Mouse (Mus musculus) adrenal gland, adult 8-10 months (tissue): ENCODE results near the gene Dlg2. TPM values are rescaled to one million over a fixed set of nuclear protein-coding genes. Genes with fewer than 3 reads are reported as not detected.
"Not testable (repeated sequence)": the region's sequence is repeated elsewhere in the genome, so short reads cannot be mapped to it uniquely, and the experiment has no call there.

Experiments used
- DNase-seq: peaks from one replicate; pipeline ENCODE4 v3.0.0; 2022
- total RNA-seq, 4 experiments: library from RNA; stranded (reverse); gene quantifications; 2 replicates each; pipeline ENCODE4 v1.2.4; 2022

Dlg2 gene
- total RNA-seq, 4 experiments from 2014 or later = 134 to 175 (median 151) TPM

- no peak for DNase-seq
These were observed 367.1 kb downstream of the Dlg2 start for GRCm38 (mm10) chr7:90843345-90844293.

GRCm38 (mm10) chr7:90876796-90877195 lies 400.3 kb downstream of the Dlg2 start:
- DNase-seq = not testable (repeated sequence)

- no peak for DNase-seq
These were observed 406.3 kb downstream of the Dlg2 start for GRCm38 (mm10) chr7:90882740-90883139.

- DNase-seq = no peak
These were observed 410.0 kb downstream of the Dlg2 start for GRCm38 (mm10) chr7:90886396-90887006.

- DNase-seq = no peak
These were observed 410.7 kb downstream of the Dlg2 start for GRCm38 (mm10) chr7:90887007-90887720.

- DNase-seq = no peak
These were observed 451.0 kb downstream of the Dlg2 start for GRCm38 (mm10) chr7:90927441-90927840.

GRCm38 (mm10) chr7:90940726-90941125 lies 464.3 kb downstream of the Dlg2 start:
- DNase-seq = no peak

GRCm38 (mm10) chr7:90947073-90947472 lies 470.6 kb downstream of the Dlg2 start:
- no peak for DNase-seq

- no peak for DNase-seq
These were observed 472.7 kb downstream of the Dlg2 start for GRCm38 (mm10) chr7:90949212-90949611.

GRCm38 (mm10) chr7:90977241-90977640 lies 500.8 kb downstream of the Dlg2 start:
- no peak for DNase-seq

- no peak for DNase-seq
These were observed 505.6 kb downstream of the Dlg2 start for GRCm38 (mm10) chr7:90982069-90982468.

GRCm38 (mm10) chr7:91010655-91011054 lies 534.2 kb downstream of the Dlg2 start:
- no peak for DNase-seq

- DNase-seq = no peak
These were observed 568.7 kb downstream of the Dlg2 start for GRCm38 (mm10) chr7:91044998-91045741.

- DNase-seq = no peak
These were observed 569.2 kb downstream of the Dlg2 start for GRCm38 (mm10) chr7:91045742-91046098.

- no peak for DNase-seq
These were observed 587.0 kb downstream of the Dlg2 start for GRCm38 (mm10) chr7:91063297-91064040.

GRCm38 (mm10) chr7:91071751-91072707 lies 595.6 kb downstream of the Dlg2 start:
- no peak for DNase-seq

- DNase-seq = no peak
These were observed 609.6 kb downstream of the Dlg2 start for GRCm38 (mm10) chr7:91086071-91086470.

GRCm38 (mm10) chr7:91089211-91089930 lies 612.9 kb downstream of the Dlg2 start:
- DNase-seq = no peak

GRCm38 (mm10) chr7:91090317-91090829 lies 613.9 kb downstream of the Dlg2 start:
- DNase-seq = no peak
